Mouse (Mus musculus) right cerebral cortex, adult 18-20 months (tissue): ENCODE measurements around the gene Olfr279.

ENCODE experiments used
- DNase-seq: peaks from one replicate; pipeline ENCODE4 v3.0.0; 2022; ENCODE audit warnings: mixed read lengths

The Olfr279 gene

DNA sequence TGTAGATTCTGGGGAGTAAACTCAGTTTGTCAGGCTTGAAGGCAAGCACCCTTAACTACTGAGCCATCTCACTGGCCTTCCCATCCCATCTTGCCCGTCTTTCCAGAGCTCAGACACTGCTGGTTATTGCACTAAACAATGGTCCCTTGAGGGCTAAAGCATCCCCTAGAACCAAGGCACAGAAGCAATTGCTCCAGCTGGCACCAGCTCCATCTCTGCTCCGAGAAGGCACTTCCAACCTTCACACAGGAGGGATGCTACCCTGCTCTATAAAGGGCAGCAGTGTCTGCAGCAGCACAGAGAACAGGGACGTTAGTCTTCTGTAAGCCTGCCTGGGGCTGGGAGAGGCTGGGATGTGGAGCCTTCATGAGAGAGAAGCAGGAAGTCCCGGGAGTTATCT, at the start of gene Olfr279:
Gene Olfr279, plus strand, starts transcription at position 301 of the 400 bp plus-strand sequence.
- no peak for DNase-seq

DNA sequence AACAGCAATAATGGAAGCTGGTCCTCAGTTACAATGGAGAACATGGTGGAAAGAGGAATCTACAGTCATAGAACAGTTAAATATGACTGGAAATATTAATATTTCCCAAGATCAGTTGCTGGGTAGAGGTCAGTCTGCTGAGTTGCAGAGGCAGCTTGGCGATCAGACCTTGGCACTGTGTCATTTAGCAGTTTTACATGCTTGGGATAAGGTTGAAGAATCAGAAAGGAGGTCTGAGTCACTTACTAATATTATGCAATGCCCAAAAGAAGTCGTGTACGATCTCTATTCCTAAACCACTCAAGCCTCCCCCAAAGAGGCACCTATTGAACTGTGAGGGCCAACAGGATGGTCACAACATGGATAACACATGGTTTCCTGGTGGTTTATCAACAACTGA, 47.6 kb upstream of the Olfr279 start:
- DNase-seq, result no peak

DNA sequence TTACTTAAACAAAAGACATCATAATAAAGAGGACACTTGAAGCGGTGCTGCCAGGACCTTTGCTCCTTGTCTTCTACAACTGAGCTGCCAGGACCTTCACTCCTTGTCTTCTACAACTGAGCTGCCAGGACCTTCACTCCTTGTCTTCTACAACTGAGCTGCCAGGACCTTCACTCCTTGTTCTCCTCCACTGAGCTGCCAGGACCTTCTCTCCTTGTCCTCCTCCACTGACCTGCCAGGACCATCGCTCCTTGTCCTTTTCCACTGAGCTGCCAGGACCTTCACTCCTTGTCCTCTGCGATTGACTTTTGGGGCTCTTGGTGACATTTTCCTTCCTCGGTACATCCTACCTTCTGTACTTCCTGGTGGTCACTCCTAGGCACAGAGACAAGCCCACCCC, 43.7 kb upstream of the Olfr279 start:
- DNase-seq, result no peak

- no peak for DNase-seq
Observed at GRCm38 (mm10) chr15:98452288-98452687, 39.9 kb upstream of the Olfr279 start, which contains the start of gene Olfr281. Gene Olfr281 (plus strand): TSS chr15:98452588.

DNA sequence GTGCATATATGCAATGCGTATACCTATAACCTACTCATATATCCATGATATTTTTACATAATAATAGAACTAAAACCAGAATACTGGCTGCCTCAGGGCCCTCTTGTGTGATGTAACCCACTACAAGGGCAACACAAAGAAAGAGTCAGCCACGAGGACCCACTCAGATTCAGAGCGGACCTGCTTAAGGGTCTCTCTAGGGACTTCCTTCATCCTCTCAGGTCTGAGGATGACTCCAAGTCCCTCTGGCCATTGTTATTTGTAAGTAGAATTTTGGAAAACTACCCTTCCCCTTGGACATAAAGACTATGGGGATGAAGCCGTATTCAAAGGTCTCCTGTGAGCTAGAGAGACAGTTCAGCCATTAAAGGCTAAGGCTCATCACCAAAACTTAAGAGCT, 22.6 kb upstream of the Olfr279 start, which contains the start of gene OR5BS1P:
Gene OR5BS1P, plus strand, starts transcription at position 301 of the 400 bp plus-strand sequence.
- no peak for DNase-seq

GRCm38 (mm10) chr15:98471539-98471938, 20.7 kb upstream of the Olfr279 start:
- no peak for DNase-seq

DNA sequence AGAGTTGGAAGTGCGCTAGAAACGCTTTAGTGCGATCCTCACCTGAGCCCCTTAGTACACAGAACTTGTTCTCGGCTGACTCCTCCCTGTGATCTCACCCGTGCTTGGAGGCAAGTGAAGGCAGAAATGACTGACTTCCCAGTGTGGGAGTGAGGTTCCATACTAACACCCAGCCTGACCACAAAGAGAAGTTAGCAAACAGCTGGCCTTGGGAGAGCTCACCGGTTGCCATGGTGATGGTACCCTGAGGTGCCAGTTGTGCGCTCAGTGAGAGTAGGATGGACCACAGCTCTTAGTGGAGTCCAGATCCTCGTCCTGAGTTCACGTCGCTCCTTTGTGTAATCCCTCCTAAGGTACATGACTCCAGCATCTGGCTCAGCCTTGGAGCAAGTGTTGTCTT, 17.2 kb upstream of the Olfr279 start:
- no peak for DNase-seq

DNA sequence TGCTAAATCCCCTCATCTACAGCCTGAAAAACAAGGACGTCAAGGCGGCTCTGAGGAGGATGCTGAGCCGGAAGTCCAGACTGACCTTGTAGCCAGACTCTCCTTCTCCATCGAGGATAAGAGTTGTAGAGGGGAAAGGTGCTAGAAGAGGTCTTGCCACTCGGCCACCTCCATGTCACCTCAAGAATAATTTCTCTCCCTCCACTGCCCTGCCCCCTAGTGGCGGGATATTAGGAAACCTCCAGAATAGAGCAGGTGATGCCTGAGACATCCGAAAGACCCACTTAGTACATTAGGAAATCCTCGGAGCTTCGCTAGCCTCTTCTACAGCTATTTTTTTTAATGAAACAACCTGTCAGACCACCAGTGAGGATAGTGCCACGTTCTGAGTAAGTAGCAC, 16.8 kb upstream of the Olfr279 start:
- DNase-seq, result peak; percentile 17

DNA sequence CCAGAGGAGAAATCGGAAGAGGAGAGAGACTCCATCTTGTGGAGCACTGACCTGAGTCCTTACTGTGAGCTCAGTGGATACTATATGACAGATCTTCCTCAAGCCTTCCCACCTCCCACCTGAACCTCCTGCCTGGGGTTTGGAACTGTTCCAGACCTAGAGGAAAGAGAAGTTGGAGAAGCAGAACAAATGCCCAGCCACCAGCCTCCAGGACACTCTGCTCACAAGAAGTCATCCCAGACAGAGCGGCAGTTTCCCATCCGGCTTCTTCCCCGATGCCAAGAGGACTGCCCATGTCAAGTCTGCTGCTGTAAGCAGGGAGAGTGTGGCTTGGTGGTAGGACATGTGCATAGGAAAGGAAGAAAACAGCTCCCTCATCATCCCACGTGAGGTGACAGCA, 15.9 kb upstream of the Olfr279 start:
- DNase-seq, result no peak

- DNase-seq, result no peak
Observed at GRCm38 (mm10) chr15:98479568-98480102, 12.6 kb upstream of the Olfr279 start.

GRCm38 (mm10) chr15:98482701-98483100, 9.5 kb upstream of the Olfr279 start, which contains the start of gene Lalba:
Gene Lalba (minus strand): TSS chr15:98482721.
- no peak for DNase-seq

- no peak for DNase-seq
Observed at GRCm38 (mm10) chr15:98483907-98484886, 8.0 kb upstream of the Olfr279 start.

GRCm38 (mm10) chr15:98486433-98487021, 5.7 kb upstream of the Olfr279 start:
- no peak for DNase-seq

DNA sequence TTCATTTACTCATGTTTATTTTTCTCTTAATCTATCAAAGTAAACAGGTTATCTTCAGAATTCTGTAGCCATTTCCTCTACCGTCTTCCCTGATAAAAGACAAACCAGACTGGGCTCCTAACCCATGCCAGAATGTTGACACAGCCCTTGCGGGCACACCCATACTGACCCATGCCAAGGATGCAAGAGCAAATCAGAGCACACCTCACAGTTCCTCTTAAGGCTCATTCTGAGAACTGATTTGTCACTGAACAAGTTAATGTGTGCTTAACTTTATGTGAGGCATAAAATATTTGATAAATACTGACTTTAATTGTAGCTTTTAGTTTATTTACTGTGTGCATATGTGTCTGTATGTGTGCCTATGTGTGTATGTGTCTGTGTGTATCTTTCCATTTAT, 870 bp upstream of the Olfr279 start:
- DNase-seq, result no peak

DNA sequence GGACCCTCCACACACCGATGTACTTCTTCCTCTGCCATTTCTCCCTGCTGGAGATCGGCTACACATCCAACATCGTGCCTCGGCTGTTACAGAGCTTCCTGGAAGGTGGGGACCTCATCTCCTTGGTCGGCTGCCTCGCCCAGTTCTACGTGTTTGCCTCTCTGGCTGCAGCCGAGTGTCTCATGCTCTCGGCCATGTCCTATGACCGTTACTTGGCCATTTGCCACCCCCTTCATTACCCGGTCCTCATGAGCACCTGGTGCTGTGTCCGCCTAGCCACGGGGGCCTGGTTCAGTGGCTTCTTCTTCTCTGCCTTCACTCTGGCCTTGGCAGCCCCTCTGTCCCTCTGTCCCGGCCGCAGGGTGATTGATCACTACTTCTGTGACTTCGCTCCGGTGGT, 5.4 kb downstream of the Olfr279 start:
- DNase-seq, result no peak

- DNase-seq, result no peak
Observed at GRCm38 (mm10) chr15:98503317-98503716, 11.1 kb downstream of the Olfr279 start.

DNA sequence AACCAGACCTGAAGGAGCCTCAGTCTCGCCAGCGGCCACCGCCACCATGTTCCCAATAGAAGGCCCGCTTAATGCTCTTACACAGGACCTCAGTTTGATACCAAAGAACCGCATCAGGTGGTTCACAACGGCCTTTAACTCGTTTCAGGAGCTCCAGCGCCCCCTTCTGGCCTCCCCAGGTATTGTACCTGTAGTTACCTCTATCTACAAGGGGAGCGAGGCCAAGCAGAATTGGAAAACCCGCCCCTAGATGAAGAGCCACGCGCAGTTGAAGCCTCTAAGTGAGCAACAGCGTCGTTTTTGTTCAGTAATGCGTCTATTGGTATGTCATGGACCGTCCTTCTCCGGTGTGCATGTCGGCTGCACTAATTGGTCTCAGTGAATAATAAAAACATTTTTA, 12.3 kb downstream of the Olfr279 start:
- no peak for DNase-seq

GRCm38 (mm10) chr15:98506253-98506957, 14.2 kb downstream of the Olfr279 start:
- DNase-seq, result no peak

GRCm38 (mm10) chr15:98507321-98507720, 15.1 kb downstream of the Olfr279 start:
- DNase-seq, result no peak

DNA sequence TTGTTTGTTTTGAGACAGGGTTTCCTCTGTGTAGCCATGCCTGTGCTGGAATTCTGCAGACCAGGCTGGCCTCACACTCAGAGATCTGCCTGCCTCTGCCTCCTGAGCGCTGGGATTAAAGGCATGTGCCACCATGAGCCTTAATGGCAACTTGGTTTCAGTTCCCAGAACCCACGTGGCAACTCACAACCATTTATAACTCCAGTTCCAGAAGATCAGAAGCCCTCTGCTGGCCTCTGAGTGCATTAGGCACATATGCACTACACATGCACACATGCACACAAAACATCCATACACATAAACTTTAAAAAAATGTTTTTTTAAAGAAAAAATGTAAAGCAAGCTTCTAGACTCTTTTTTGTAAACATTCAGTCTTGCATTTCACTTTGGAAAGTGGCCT, 17.2 kb downstream of the Olfr279 start:
- no peak for DNase-seq

GRCm38 (mm10) chr15:98510438-98511385, 18.5 kb downstream of the Olfr279 start:
- peak; percentile 52 for DNase-seq
